Mouse (Mus musculus): ENCODE results near the gene Iqcm.
"Not testable (repeated sequence)": the region's sequence is repeated elsewhere in the genome, so short reads cannot be mapped to it uniquely, and the experiment has no call there.

The Iqcm gene

DNA sequence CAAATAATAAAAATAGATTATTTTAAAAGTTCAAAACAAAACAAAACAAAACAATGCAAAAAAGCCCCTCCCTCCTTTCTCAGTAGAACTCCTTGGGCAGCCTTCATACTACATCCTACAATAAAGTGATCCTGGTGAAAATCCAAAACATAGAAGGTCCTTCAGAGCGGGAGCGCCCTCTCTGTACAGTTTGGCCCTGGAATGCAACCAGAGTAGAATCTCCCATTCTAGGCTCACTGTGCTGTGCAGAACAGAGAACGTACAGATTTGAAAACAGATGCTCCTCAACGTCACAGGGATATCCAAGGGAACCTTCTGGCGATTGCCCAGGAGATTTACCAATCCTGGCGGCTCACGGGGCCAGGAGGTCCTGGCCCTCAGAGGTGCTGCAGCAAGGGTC lies at the start of gene Iqcm:
Gene Iqcm, plus strand, starts transcription at position 301 of the 400 bp plus-strand sequence.
- no peak for DNase-seq (ENCODE audit: low spot score)

GRCm38 (mm10) chr8:75406489-75406888 lies 42.0 kb upstream of the Iqcm start, which contains the start of gene Gm10358:
Gm10358 (minus strand) TSS chr8:75406589.
- DNase-seq (ENCODE audit: low spot score), result no peak

GRCm38 (mm10) chr8:75415696-75416095 lies 32.8 kb upstream of the Iqcm start:
- not testable (repeated sequence) for DNase-seq (ENCODE audit: low spot score)

DNA sequence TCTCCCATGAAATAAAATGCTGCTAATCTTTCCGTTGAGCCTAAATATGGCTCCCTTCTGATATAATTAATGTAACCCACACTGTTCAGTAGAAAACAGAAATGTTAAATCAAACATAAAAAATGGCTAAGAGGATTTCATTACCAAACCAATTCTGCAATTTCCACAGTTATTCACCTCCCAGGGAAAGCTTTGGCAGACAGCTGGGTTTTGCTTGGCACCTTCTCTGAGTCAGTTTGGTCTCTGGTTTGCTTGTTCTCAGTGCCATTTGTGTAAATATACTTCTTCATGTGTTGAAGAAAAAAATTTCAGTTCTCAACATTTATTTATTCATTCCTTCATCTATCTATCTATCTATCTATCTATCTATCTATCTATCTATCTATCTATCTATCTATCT lies 28.3 kb downstream of the Iqcm start:
- no peak for DNase-seq (ENCODE audit: low spot score)

- no peak for DNase-seq (ENCODE audit: low spot score)
Observed at GRCm38 (mm10) chr8:75489035-75489678, 40.7 kb downstream of the Iqcm start.

GRCm38 (mm10) chr8:75509299-75509698 lies 60.8 kb downstream of the Iqcm start:
- DNase-seq (ENCODE audit: low spot score), result no peak

DNA sequence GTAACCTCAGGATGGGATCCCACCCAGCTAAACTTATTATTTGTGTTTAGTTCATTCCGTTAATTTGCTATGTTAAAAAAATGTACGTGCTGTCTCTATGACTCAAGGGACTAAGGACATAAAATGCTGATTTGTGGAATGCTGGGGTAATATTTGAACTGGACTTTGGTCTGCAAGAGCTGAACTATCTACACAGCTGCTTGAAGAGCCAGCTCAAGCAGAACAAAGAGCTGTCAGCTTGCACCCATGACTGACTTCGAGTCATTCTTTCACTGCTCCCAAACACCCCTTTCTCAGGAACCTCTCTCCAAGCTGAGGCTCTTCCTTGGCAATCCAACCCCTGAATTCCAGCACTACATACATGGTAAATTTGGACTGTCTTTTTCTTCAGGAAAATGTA lies 65.3 kb downstream of the Iqcm start:
- no peak for DNase-seq (ENCODE audit: low spot score)

GRCm38 (mm10) chr8:75549284-75549683 lies 100.8 kb downstream of the Iqcm start:
- no peak for DNase-seq (ENCODE audit: low spot score)

GRCm38 (mm10) chr8:75596281-75596680 lies 147.8 kb downstream of the Iqcm start:
- DNase-seq (ENCODE audit: low spot score), result no peak

GRCm38 (mm10) chr8:75642958-75643357 lies 194.5 kb downstream of the Iqcm start:
- no peak for DNase-seq (ENCODE audit: low spot score)

- DNase-seq (ENCODE audit: low spot score), result no peak
Observed at GRCm38 (mm10) chr8:75659287-75659686, 210.8 kb downstream of the Iqcm start.

- DNase-seq (ENCODE audit: low spot score), result no peak
Observed at GRCm38 (mm10) chr8:75746561-75746960, 298.1 kb downstream of the Iqcm start.

DNA sequence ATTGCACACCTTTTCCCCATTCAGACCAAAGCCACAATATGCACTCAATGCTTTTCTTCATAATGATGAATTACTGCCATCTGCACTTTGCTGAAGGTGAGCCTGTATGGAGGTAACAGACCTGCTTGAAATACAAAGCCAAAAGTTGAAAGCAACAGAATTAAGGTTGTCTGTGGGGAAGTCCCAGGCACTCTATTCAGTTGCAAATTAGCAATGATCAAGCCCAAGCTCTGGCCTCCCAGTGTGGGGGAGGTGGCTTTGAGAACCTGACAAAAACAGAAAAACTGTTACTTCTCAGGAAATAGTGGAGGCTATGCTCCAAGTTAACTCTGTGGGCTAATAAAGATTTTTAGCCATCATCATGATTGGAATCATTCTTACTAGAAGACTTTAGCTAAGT lies 307.1 kb downstream of the Iqcm start:
- no peak for DNase-seq (ENCODE audit: low spot score)

DNA sequence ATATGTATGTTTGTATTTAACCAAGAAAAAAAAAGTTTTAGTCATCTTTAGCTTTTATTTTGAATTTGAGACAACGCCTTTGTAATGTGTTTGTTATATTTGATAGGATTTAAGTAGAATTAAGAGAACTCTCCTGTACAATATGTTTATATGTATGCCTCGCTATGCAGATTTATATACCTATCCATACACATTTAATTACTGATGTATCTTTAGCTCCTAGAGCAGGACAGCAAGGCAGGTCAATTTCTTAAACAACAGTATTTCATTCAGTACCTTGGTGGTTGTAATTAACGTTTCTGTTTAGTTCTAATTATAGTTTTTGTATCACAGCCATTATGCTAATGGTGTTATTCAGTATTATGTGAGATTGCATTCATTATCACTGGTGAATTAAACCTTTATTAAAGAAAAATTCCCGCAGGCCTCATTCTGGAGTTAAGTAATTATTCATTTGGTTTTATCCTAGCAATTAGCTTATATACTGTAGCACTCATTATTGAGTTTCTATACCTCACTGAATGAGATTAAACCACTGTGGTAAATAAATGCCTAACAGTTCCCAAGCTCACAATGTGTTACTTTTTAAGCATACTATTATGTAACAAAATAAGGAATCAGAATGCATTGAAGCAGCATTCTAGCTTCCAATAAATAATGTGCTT lies 380.1 kb downstream of the Iqcm start:
- DNase-seq (ENCODE audit: low spot score), result no peak

GRCm38 (mm10) chr8:75835245-75835644 lies 386.8 kb downstream of the Iqcm start:
- no peak for DNase-seq (ENCODE audit: low spot score)

DNA sequence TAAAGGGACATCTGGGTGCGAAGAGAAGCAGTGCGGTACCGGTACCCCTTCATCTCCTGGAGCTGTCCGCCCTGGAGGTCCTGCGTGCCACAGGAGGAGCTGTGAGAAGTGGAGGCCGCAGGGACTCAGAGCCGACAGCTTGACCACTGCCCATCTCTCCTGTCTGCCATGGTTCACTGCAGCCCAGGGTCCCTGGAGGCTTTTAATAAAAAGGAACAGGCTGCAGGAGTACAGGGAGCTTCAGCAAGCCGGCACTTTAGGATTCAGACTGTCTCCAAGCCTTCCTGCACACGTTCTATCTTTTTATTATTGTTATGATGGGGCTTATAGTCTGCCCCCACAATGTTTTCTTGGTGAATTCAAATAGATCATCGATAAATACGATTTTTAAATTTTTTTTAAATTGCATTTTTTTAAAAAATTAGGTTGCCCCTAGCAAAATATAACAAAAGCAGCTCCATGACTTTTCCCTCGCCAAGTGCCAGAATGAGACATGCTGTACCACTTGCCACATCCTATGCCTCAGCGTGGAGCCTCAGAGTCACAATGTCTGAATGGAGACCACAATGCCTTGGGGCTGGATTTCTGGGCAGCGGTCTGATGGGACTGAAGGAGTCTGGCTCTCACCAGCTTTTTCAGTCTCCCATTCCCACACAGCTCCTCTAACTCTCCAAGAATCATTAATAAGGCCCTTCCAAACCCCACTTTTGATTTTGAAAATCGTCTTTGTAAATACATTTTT lies 469.3 kb downstream of the Iqcm start:
- DNase-seq (ENCODE audit: low spot score), result no peak

GRCm38 (mm10) chr8:75949166-75949565 lies 500.7 kb downstream of the Iqcm start:
- DNase-seq (ENCODE audit: low spot score), result no peak

- no peak for DNase-seq (ENCODE audit: low spot score)
Observed at GRCm38 (mm10) chr8:75956016-75956415, 507.5 kb downstream of the Iqcm start.

- DNase-seq (ENCODE audit: low spot score), result no peak
Observed at GRCm38 (mm10) chr8:76018501-76018900, 570.0 kb downstream of the Iqcm start.

All from c-Kit-positive CD71-positive TER-119-positive erythroid progenitor cells, embryonic 14.5 days (primary cell).